Mouse (Mus musculus): Measurements from ENCODE around the gene Myo5a. TPM values are rescaled to one million over a fixed set of nuclear protein-coding genes. Genes with fewer than 3 reads are reported as not detected.

The Myo5a gene
- polyA plus RNA-seq, 1 experiment from 2014 or later, result 16.1 TPM

DNA sequence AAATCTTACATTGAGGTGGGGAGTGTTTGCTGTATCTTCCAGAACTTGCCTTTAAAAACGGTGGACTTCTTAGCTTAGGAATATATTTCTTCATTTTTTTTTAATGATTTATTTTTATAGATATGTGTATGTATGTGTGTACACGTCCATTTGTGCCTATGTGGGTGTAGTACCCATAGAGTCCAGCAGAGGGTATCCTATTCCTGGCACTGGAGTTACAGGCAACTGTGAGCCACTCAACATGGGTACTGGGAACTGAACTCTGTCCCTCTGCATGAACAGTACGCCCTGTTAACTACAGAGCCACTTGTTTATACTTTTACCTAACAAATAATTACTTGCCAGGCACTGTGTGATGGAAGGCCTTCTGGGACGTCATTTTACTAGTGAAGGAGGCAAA, 188.8 kb downstream of the Myo5a start:
- no peak for ATAC-seq (replicated peaks; ENCODE audit: low FRiP score)
- Histone ChIP-seq H3K27me3 (no peaks in the 10 kb centered on the region), H3K4me1 (peaks cover 40% of the 10 kb centered on the region), H3K4me3 (replicated peaks) (no peak overlapping the region), H3K9ac (no peak overlapping the region), H3K9me3 (replicated peaks) (no peaks in the 10 kb centered on the region), H3K36me3 (no peaks in the 10 kb centered on the region), H3K4me2 (no peak overlapping the region), H3K27ac (no peak overlapping the region)
- 87% methylated on average over 4 of the region's 4 CpGs for WGBS

DNA sequence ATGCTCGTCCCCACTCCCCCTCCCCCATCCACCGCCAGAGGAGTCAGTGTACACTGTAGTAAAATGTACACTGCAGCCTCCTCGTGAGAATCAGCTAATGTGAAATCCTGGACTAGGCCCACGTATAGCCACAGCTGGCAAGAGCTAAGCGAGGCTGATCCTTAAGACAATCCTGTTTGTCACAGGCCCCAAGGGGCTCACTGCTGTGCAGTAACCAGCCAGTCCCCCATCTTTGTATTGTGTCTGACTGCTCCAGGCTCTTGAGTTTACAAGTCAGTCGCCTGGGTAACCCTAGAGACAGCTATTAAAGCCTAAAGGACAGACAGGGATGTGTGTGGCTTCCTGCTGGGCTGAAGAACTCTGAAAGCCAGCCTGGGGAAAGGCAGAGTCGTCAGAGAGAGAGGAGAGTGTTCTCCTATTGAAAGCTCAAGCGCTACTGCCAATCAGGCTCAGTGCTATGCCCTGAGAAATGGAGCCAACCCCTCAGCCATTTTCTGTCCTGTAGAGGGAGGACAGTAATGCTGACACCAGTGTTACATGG, 190.6 kb downstream of the Myo5a start:
- peak; percentile 27; the same call in 1 of the 2 replicates for ATAC-seq (replicated peaks; ENCODE audit: low FRiP score)
- Histone ChIP-seq H3K9me3 (replicated peaks) (no peaks in the 10 kb centered on the region), H3K36me3 (no peaks in the 10 kb centered on the region), H3K27ac (0 out of 2 replicates have a peak overlapping the region, but pooled peaks have one; percentile 19), H3K4me2 (no peak overlapping the region), H3K27me3 (no peaks in the 10 kb centered on the region), H3K4me3 (replicated peaks) (no peak overlapping the region), H3K4me1 (peaks cover 24% of the 10 kb centered on the region), H3K9ac (no peak overlapping the region)
- WGBS, result 23% methylated on average over 8 of the region's 8 CpGs

DNA sequence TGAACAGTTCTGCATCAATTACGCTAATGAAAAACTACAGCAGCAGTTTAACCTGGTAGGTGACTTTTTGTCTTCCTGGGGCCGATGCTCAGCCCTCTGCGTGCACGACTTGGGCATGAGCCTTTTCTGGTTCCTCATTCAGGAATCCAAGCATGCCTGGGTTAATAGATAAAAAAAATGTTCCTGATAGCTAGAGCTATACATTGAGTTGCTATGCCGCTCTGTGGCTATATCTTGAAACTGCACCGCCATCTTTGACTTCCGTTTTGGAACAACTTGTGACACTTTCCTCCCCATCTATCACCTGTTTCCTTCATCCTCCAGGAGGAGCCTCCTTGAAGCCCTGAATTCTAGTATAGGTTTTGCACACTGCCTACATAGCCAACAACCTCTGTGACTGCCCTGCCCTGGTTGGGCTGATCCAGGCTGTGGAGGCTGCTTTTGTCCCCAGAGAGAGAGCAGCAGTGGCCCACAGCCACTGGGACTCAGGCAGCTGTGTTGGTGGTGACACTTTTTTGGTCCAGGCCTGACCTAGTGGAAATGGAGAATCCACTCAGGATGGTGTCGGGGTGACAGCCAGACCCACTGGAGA, 191.5 kb downstream of the Myo5a start:
- no peak overlapping the region for H3K4me2 ChIP-seq
- H3K27me3 ChIP-seq, result no peaks in the 10 kb centered on the region
- peaks cover 15% of the 10 kb centered on the region for H3K4me1 ChIP-seq
- H3K4me3 ChIP-seq (replicated peaks), result no peak overlapping the region
- no peak overlapping the region for H3K27ac ChIP-seq
- 74% methylated on average over 8 of the region's 8 CpGs for WGBS
- ATAC-seq (replicated peaks; ENCODE audit: low FRiP score), result no peak
- H3K9me3 ChIP-seq (replicated peaks), result no peaks in the 10 kb centered on the region
- no peak overlapping the region for H3K9ac ChIP-seq
- H3K36me3 ChIP-seq, result no peaks in the 10 kb centered on the region

DNA sequence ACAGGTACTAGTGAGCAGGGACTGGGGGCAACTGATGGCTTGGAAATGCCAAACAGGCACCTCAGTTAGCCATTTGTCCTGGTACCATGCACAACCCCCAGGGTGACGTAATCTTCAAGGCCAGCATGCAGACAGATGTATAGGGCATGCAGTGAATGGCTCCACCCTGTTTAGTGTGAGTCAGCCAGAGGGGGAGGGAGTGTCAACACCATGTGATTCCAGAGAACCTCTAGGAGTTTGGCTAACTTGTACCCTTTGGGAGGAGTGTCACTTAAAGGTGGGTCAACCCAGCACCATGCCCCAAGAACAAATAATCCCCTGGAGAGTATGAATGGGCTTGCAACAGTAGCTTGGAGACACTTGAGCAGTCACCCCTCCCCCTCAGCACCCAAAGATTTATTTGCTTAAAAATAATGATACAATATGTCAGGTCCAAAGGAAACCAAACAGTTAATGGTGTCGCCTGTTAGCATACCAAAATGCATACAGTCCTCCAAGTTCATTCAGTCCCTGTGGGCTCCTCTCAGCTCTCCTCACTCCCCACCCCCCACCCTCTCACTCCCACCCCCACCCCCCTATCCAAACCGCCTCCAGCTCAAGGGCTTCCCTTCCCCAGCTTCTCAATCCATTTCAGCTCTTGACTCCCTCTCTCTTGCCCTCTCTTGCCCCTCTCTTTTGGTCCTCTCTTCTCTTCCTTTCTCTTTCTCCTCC, 193.3 kb downstream of the Myo5a start:
- H3K4me2 ChIP-seq, result no peak overlapping the region
- H3K27ac ChIP-seq, result no peak overlapping the region
- WGBS, result 55% methylated on average over 3 of the region's 3 CpGs
- H3K4me3 ChIP-seq (replicated peaks), result no peak overlapping the region
- H3K27me3 ChIP-seq, result no peaks in the 10 kb centered on the region
- peak; percentile 64; the same call in 1 of the 2 replicates for ATAC-seq (replicated peaks; ENCODE audit: low FRiP score)
- peaks cover 12% of the 10 kb centered on the region for H3K4me1 ChIP-seq
- no peaks in the 10 kb centered on the region for H3K9me3 ChIP-seq (replicated peaks)
- no peak overlapping the region for H3K9ac ChIP-seq
- no peaks in the 10 kb centered on the region for H3K36me3 ChIP-seq

DNA sequence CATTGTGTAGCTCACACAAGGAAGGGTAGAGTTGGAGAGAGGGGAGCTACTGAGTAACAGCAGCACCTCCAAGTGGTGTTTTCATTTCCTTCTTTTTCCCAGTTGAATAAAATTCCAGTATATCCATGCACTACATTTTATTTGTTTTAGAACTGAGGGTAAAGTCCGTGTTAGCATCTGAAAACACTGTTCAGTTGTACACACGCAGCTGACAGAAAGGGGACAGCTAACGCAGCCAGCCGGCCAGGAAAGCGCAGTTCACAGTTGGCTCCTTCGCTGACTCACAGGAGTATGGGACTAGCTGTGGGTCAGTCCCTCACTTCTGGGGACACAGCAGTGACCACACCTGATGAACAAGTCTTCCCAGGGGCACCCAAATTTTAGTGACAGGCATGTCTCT, 196.3 kb downstream of the Myo5a start:
- 77% methylated on average over 6 of the region's 6 CpGs for WGBS
- H3K9ac ChIP-seq, result no peak overlapping the region
- H3K4me2 ChIP-seq, result no peak overlapping the region
- H3K9me3 ChIP-seq (replicated peaks), result no peaks in the 10 kb centered on the region
- H3K4me3 ChIP-seq (replicated peaks), result no peak overlapping the region
- 0 out of 2 replicates have a peak, but pooled peaks cover 4% of the 10 kb centered on the region for H3K4me1 ChIP-seq
- ATAC-seq (replicated peaks; ENCODE audit: low FRiP score), result no peak
- no peaks in the 10 kb centered on the region for H3K36me3 ChIP-seq
- no peaks in the 10 kb centered on the region for H3K27me3 ChIP-seq
- H3K27ac ChIP-seq, result no peak overlapping the region

DNA sequence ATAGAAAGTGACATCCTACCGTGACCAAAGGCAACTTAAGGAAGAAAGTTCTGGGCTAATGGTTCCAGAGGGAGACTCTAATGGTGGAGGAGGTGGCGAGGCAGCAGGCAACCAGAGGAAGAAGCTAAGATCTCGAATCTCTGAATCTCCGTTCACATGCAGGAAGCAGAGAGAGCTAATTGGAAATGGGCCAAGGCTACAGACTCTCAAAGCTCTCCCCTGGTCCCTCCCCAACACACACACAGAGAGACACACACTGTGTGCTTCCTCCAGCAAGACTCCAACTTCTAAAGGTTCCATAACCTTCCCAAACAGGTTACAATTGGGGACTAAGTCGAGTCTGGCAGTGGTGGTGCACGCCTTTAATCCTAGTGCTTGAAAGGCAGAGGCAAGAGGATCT, 199.6 kb downstream of the Myo5a start:
- no peaks in the 10 kb centered on the region for H3K27me3 ChIP-seq
- H3K4me2 ChIP-seq, result no peak overlapping the region
- H3K9ac ChIP-seq, result no peak overlapping the region
- H3K36me3 ChIP-seq, result no peaks in the 10 kb centered on the region
- no peak for ATAC-seq (replicated peaks; ENCODE audit: low FRiP score)
- no peaks in the 10 kb centered on the region for H3K9me3 ChIP-seq (replicated peaks)
- 0 out of 2 replicates have a peak, but pooled peaks cover 4% of the 10 kb centered on the region for H3K4me1 ChIP-seq
- no peak overlapping the region for H3K4me3 ChIP-seq (replicated peaks)
- 58% methylated on average over 6 of the region's 6 CpGs for WGBS
- H3K27ac ChIP-seq, result no peak overlapping the region

DNA sequence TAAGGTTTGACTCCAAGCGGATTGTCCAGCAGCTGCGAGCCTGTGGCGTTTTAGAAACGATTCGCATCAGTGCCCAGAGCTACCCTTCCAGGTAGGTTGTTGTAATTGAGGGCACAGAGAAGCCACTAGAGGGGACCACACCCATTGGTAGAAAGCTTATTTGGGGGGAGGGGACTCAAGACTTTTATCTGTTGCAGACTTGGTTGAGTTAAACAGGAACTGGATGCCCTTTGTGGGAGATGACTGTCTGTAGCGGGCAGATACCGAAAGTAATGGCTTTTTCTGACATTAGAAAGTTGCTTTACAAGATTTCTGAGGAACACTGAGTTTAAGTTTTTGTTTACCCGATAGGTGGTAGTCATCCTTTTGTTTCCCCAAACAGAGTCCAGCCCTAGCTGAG, 200.7 kb downstream of the Myo5a start:
- Histone ChIP-seq H3K4me1 (0 out of 2 replicates have a peak, but pooled peaks cover 4% of the 10 kb centered on the region), H3K27me3 (no peaks in the 10 kb centered on the region), H3K27ac (no peak overlapping the region), H3K36me3 (no peaks in the 10 kb centered on the region), H3K4me2 (no peak overlapping the region), H3K4me3 (replicated peaks) (no peak overlapping the region), H3K9ac (no peak overlapping the region), H3K9me3 (replicated peaks) (no peaks in the 10 kb centered on the region)
- 84% methylated on average over 8 of the region's 8 CpGs for WGBS
- ATAC-seq (replicated peaks; ENCODE audit: low FRiP score), result no peak

Other genes starting within 250 kb of the Myo5a start
- gene Onecut1, start 209.1 kb upstream of the Myo5a start, polyA plus RNA-seq (2015; fragmentation: Nextera tagmentation; extraction: Ambion mirVana), result 0.10 and 0.13 TPM in 2 replicates
- 11.1 and 12.0 TPM in 2 replicates for gene Fam214a, start 118.1 kb upstream of the Myo5a start, polyA plus RNA-seq (2015; fragmentation: Nextera tagmentation; extraction: Ambion mirVana)
- 283 and 322 TPM in 2 replicates for gene Arpp19, start 33.4 kb upstream of the Myo5a start, polyA plus RNA-seq (2015; fragmentation: Nextera tagmentation; extraction: Ambion mirVana)
- gene Myo5c, start 161.0 kb downstream of the Myo5a start, polyA plus RNA-seq (2015; fragmentation: Nextera tagmentation; extraction: Ambion mirVana), result 3.7 and 3.9 TPM in 2 replicates
- gene Gnb5, start 235.3 kb downstream of the Myo5a start, polyA plus RNA-seq (2015; fragmentation: Nextera tagmentation; extraction: Ambion mirVana), result 24.9 and 27.3 TPM in 2 replicates

All from kidney, embryonic 15.5 days (tissue).